Mouse (Mus musculus) liver, embryonic 13.5 days (tissue): ENCODE data around the gene Map3k12. TPM values are rescaled to one million over a fixed set of nuclear protein-coding genes. Genes with fewer than 3 reads are reported as not detected.

Source experiments
- ATAC-seq: fragments of 200-750 bp; cut with Nextera tagmentation; 2 replicates; pipeline ENCODE4 v1.8.0; 2017; ENCODE audit warnings: low read depth, mild to moderate bottlenecking, moderate number of reproducible peaks, moderate library complexity
- DNase-seq: peaks from one replicate; pipeline ENCODE4 v3.0.0; 2022
- H3K27ac ChIP-seq: fragments of 300-500 bp; sonication (generic); 2 replicates; pipeline ENCODE4 v1.5.1; 2015; ENCODE audit warnings: moderate library complexity, mild to moderate bottlenecking, inconsistent platforms
- H3K27me3 ChIP-seq: fragments of 300-500 bp; sonication (generic); 2 replicates; pipeline ENCODE4 v1.6.1; 2015; ENCODE audit warnings: mild to moderate bottlenecking, inconsistent platforms
- H3K36me3 ChIP-seq: fragments of 300-500 bp; sonication (generic); 2 replicates; pipeline ENCODE4 v1.6.1; 2015; ENCODE audit warnings: mild to moderate bottlenecking, inconsistent platforms
- H3K4me1 ChIP-seq: fragments of 300-500 bp; sonication (generic); replicated peaks from 2 replicates; pipeline ENCODE4 v1.6.1; 2015; ENCODE audit warnings: inconsistent platforms
- H3K4me2 ChIP-seq: fragments of 300-500 bp; sonication (generic); 2 replicates; pipeline ENCODE4 v1.6.1; 2015; ENCODE audit warnings: inconsistent platforms, mild to moderate bottlenecking, moderate library complexity
- H3K4me3 ChIP-seq: fragments of 300-500 bp; sonication (generic); replicated peaks from 2 replicates; pipeline ENCODE4 v1.5.1; 2015; ENCODE audit warnings: mild to moderate bottlenecking, inconsistent platforms
- H3K9ac ChIP-seq: fragments of 300-500 bp; sonication (generic); 2 replicates; pipeline ENCODE4 v1.6.1; 2015; ENCODE audit warnings: mild to moderate bottlenecking, inconsistent platforms
- H3K9me3 ChIP-seq: fragments of 300-500 bp; sonication (generic); replicated peaks from 2 replicates; pipeline ENCODE4 v1.6.1; 2016; ENCODE audit warnings: inconsistent platforms
- WGBS: fragments of 180-500 bp; shearing (Covaris S2); methylation state at CpG from one replicate; pipeline ENCODE4 v1.1.7; 2015; ENCODE audit not compliant: insufficient replicate concordance; 5-methylcytosine and 5-hydroxymethylcytosine counted together
- polyA plus RNA-seq: library from polyadenylated mRNA; unstranded; fragments of >200 nt; fragmentation: Nextera tagmentation; extraction: Ambion mirVana; gene quantifications from 2 replicates; pipeline ENCODE4 v1.2.1, GENCODE M21; 2015

The Map3k12 gene
- 1.8 and 2.1 TPM in 2 replicates for polyA plus RNA-seq

GRCm38 (mm10) chr15:102516728-102517404 lies at the start of gene Map3k12:
Map3k12 (minus strand) TSS chr15:102517064.
- ATAC-seq (no peak), DNase-seq (peak; percentile 47)
- 1% methylated on average over 43 of the region's 43 CpGs for WGBS
- peaks cover 9% of the 10 kb centered on the region; the same call in 1 of the 2 replicates for H3K27me3 ChIP-seq
- H3K4me1 ChIP-seq = peaks cover 51% of the 10 kb centered on the region
- peak within 1 kb of the TSS; percentile 81 for H3K4me3 ChIP-seq
- H3K36me3 ChIP-seq = peaks cover 13% of the 10 kb centered on the region
- peak within 1 kb of the TSS; percentile 85 for H3K27ac ChIP-seq
- H3K9me3 ChIP-seq = no peaks in the 10 kb centered on the region
- H3K9ac ChIP-seq = peak within 1 kb of the TSS; percentile 75
- peak within 1 kb of the TSS; percentile 98 for H3K4me2 ChIP-seq

- H3K27me3 ChIP-seq = no peaks in the 10 kb centered on the region
- no peaks in the 10 kb centered on the region for H3K9me3 ChIP-seq
- H3K4me1 ChIP-seq = no peaks in the 10 kb centered on the region
- no peak overlapping the region for H3K9ac ChIP-seq
- no peak overlapping the region for H3K4me3 ChIP-seq
- no peak for DNase-seq
- no peak overlapping the region for H3K27ac ChIP-seq
- 85% methylated on average over 5 of the region's 5 CpGs for WGBS
- H3K4me2 ChIP-seq = no peak overlapping the region
- H3K36me3 ChIP-seq = peaks cover 18% of the 10 kb centered on the region
- ATAC-seq = no peak
Observed at GRCm38 (mm10) chr15:102563681-102564080, 46.8 kb upstream of the Map3k12 start.

GRCm38 (mm10) chr15:102563061-102563460 lies 46.2 kb upstream of the Map3k12 start:
- Histone ChIP-seq H3K4me3 (no peak overlapping the region), H3K9ac (no peak overlapping the region), H3K27ac (no peak overlapping the region), H3K4me2 (no peak overlapping the region), H3K36me3 (peaks cover 18% of the 10 kb centered on the region), H3K27me3 (no peaks in the 10 kb centered on the region), H3K4me1 (no peaks in the 10 kb centered on the region), H3K9me3 (no peaks in the 10 kb centered on the region)
- ATAC-seq (no peak), DNase-seq (no peak)
- 81% methylated on average over 3 of the region's 3 CpGs for WGBS

GRCm38 (mm10) chr15:102562491-102562890 lies 45.6 kb upstream of the Map3k12 start:
- Histone ChIP-seq H3K9me3 (no peaks in the 10 kb centered on the region), H3K4me2 (no peak overlapping the region), H3K36me3 (peaks cover 18% of the 10 kb centered on the region), H3K27me3 (no peaks in the 10 kb centered on the region), H3K9ac (no peak overlapping the region), H3K27ac (no peak overlapping the region), H3K4me1 (no peaks in the 10 kb centered on the region), H3K4me3 (no peak overlapping the region)
- 91% methylated on average over 1 of the region's 1 CpGs for WGBS
- no peak for DNase-seq
- ATAC-seq = no peak

GRCm38 (mm10) chr15:102557580-102557979 lies 40.7 kb upstream of the Map3k12 start:
- Histone ChIP-seq H3K27ac (no peak overlapping the region), H3K4me3 (no peak overlapping the region), H3K9ac (no peak overlapping the region), H3K27me3 (no peaks in the 10 kb centered on the region), H3K9me3 (no peaks in the 10 kb centered on the region), H3K4me1 (no peaks in the 10 kb centered on the region), H3K36me3 (peaks cover 41% of the 10 kb centered on the region), H3K4me2 (no peak overlapping the region)
- DNase-seq (no peak), ATAC-seq (no peak)

- Histone ChIP-seq H3K9ac (no peak overlapping the region), H3K4me2 (no peak overlapping the region), H3K4me3 (no peak overlapping the region), H3K9me3 (no peaks in the 10 kb centered on the region), H3K27me3 (no peaks in the 10 kb centered on the region), H3K4me1 (no peaks in the 10 kb centered on the region), H3K27ac (no peak overlapping the region), H3K36me3 (peaks cover 48% of the 10 kb centered on the region)
- DNase-seq (no peak), ATAC-seq (no peak)
- WGBS = 83% methylated on average over 1 of the region's 1 CpGs
Observed at GRCm38 (mm10) chr15:102555581-102555980, 38.7 kb upstream of the Map3k12 start.

GRCm38 (mm10) chr15:102552599-102552998 lies 35.7 kb upstream of the Map3k12 start:
- H3K27ac ChIP-seq = no peak overlapping the region
- no peak overlapping the region for H3K4me3 ChIP-seq
- H3K9ac ChIP-seq = no peak overlapping the region
- H3K36me3 ChIP-seq = peaks cover 48% of the 10 kb centered on the region
- H3K4me1 ChIP-seq = no peaks in the 10 kb centered on the region
- H3K27me3 ChIP-seq = no peaks in the 10 kb centered on the region
- no peak overlapping the region for H3K4me2 ChIP-seq
- no peaks in the 10 kb centered on the region for H3K9me3 ChIP-seq
- DNase-seq (no peak), ATAC-seq (no peak)
- 85% methylated on average over 5 of the region's 5 CpGs for WGBS

GRCm38 (mm10) chr15:102547478-102547877 lies 30.6 kb upstream of the Map3k12 start:
- Histone ChIP-seq H3K4me1 (no peaks in the 10 kb centered on the region), H3K36me3 (peaks cover 50% of the 10 kb centered on the region), H3K4me3 (no peak overlapping the region), H3K27me3 (no peaks in the 10 kb centered on the region), H3K9ac (no peak overlapping the region), H3K4me2 (no peak overlapping the region), H3K9me3 (no peaks in the 10 kb centered on the region), H3K27ac (no peak overlapping the region)
- DNase-seq (no peak), ATAC-seq (no peak)
- WGBS = 86% methylated on average over 3 of the region's 3 CpGs

GRCm38 (mm10) chr15:102546677-102547427 lies 30.0 kb upstream of the Map3k12 start:
- Histone ChIP-seq H3K36me3 (peaks cover 50% of the 10 kb centered on the region), H3K4me3 (no peak overlapping the region), H3K27me3 (no peaks in the 10 kb centered on the region), H3K4me1 (no peaks in the 10 kb centered on the region), H3K9ac (no peak overlapping the region), H3K27ac (no peak overlapping the region), H3K9me3 (no peaks in the 10 kb centered on the region), H3K4me2 (no peak overlapping the region)
- ATAC-seq (no peak), DNase-seq (no peak)
- 78% methylated on average over 3 of the region's 3 CpGs for WGBS

GRCm38 (mm10) chr15:102546246-102546645 lies 29.4 kb upstream of the Map3k12 start:
- DNase-seq (no peak), ATAC-seq (no peak)
- Histone ChIP-seq H3K36me3 (peaks cover 53% of the 10 kb centered on the region), H3K27me3 (no peaks in the 10 kb centered on the region), H3K27ac (no peak overlapping the region), H3K9ac (no peak overlapping the region), H3K4me2 (no peak overlapping the region), H3K4me1 (no peaks in the 10 kb centered on the region), H3K9me3 (no peaks in the 10 kb centered on the region), H3K4me3 (no peak overlapping the region)
- 77% methylated on average over 3 of the region's 3 CpGs for WGBS

GRCm38 (mm10) chr15:102544801-102545200 lies 27.9 kb upstream of the Map3k12 start:
- 83% methylated on average over 4 of the region's 4 CpGs for WGBS

GRCm38 (mm10) chr15:102533926-102534325 lies 17.1 kb upstream of the Map3k12 start:
- Histone ChIP-seq H3K36me3 (peaks cover 67% of the 10 kb centered on the region), H3K9me3 (no peaks in the 10 kb centered on the region), H3K4me2 (no peak overlapping the region), H3K27ac (no peak overlapping the region), H3K9ac (no peak overlapping the region), H3K4me1 (no peaks in the 10 kb centered on the region), H3K27me3 (no peaks in the 10 kb centered on the region), H3K4me3 (no peak overlapping the region)
- DNase-seq (no peak), ATAC-seq (no peak)
- 88% methylated on average over 7 of the region's 7 CpGs for WGBS

More at GRCm38 (mm10) chr15:102544801-102545200, 27.9 kb upstream of the Map3k12 start:
- no peaks in the 10 kb centered on the region for H3K4me1 ChIP-seq
- no peak overlapping the region for H3K9ac ChIP-seq
- peaks cover 63% of the 10 kb centered on the region for H3K36me3 ChIP-seq
- no peaks in the 10 kb centered on the region for H3K27me3 ChIP-seq
- no peak for DNase-seq
- ATAC-seq = no peak
- H3K9me3 ChIP-seq = no peaks in the 10 kb centered on the region
- H3K27ac ChIP-seq = no peak overlapping the region
- H3K4me2 ChIP-seq = no peak overlapping the region
- no peak overlapping the region for H3K4me3 ChIP-seq
